Mouse (Mus musculus) heart, embryonic 12.5 days (tissue): ENCODE measurements around the gene Inhbb. TPM values are rescaled to one million over a fixed set of nuclear protein-coding genes. Genes with fewer than 3 reads are reported as not detected.

Source experiments
- ATAC-seq: fragments of 200-750 bp; cut with Nextera tagmentation; 2 replicates; pipeline ENCODE4 v1.8.0; 2017; ENCODE audit warnings: moderate TSS enrichment, moderate library complexity; ENCODE audit not compliant: insufficient number of reproducible peaks, low FRiP score
- H3K27ac ChIP-seq: fragments of 300-500 bp; sonication (generic); 2 replicates; pipeline ENCODE4 v1.5.1; 2016; ENCODE audit warnings: mild to moderate bottlenecking, moderate library complexity; ENCODE audit not compliant: poor library complexity, severe bottlenecking
- H3K27me3 ChIP-seq: fragments of 300-500 bp; sonication (generic); replicated peaks from 2 replicates; pipeline ENCODE4 v1.6.1; 2016; ENCODE audit warnings: mild to moderate bottlenecking, moderate library complexity
- H3K36me3 ChIP-seq: fragments of 300-500 bp; sonication (generic); 2 replicates; pipeline ENCODE4 v1.6.1; 2016; ENCODE audit warnings: mild to moderate bottlenecking, moderate library complexity
- H3K4me1 ChIP-seq: fragments of 300-500 bp; sonication (generic); replicated peaks from 2 replicates; pipeline ENCODE4 v1.6.1; 2016; ENCODE audit warnings: mild to moderate bottlenecking
- H3K4me2 ChIP-seq: fragments of 300-500 bp; sonication (generic); 2 replicates; pipeline ENCODE4 v1.6.1; 2016; ENCODE audit warnings: mild to moderate bottlenecking, moderate library complexity
- H3K4me3 ChIP-seq: fragments of 300-500 bp; sonication (generic); 2 replicates; pipeline ENCODE4 v1.5.1; 2016; ENCODE audit warnings: mild to moderate bottlenecking
- H3K9ac ChIP-seq: fragments of 300-500 bp; sonication (generic); 2 replicates; pipeline ENCODE4 v1.6.1; 2016; ENCODE audit warnings: mild to moderate bottlenecking, moderate library complexity
- H3K9me3 ChIP-seq: fragments of 300-500 bp; sonication (generic); replicated peaks from 2 replicates; pipeline ENCODE4 v1.6.1; 2016; ENCODE audit warnings: mild to moderate bottlenecking, moderate library complexity
- WGBS: fragments of 180-500 bp; shearing (Covaris S2); methylation state at CpG from one replicate; pipeline ENCODE4 v1.1.7; 2016; 5-methylcytosine and 5-hydroxymethylcytosine counted together
- polyA plus RNA-seq: library from polyadenylated mRNA; unstranded; fragments of >200 nt; fragmentation: Nextera tagmentation; extraction: Ambion mirVana; gene quantifications from 2 replicates; pipeline ENCODE4 v1.2.1, GENCODE M21; 2016

The Inhbb gene
- polyA plus RNA-seq, 1 experiment from 2014 or later: 0.26 TPM

GRCm38 (mm10) chr1:119419151-119420105 is 2.6 kb downstream of the Inhbb start:
- Histone ChIP-seq H3K27ac (no peak overlapping the region), H3K9me3 (no peaks in the 10 kb centered on the region), H3K4me2 (peak overlapping the region; percentile 99), H3K36me3 (no peaks in the 10 kb centered on the region), H3K9ac (no peak overlapping the region), H3K27me3 (peaks cover 92% of the 10 kb centered on the region), H3K4me1 (peaks cover 26% of the 10 kb centered on the region), H3K4me3 (peak overlapping the region; percentile 72)
- 5% methylated on average over 29 of the region's 29 CpGs for WGBS
- no peak for ATAC-seq

GRCm38 (mm10) chr1:119417991-119418390 is 4.1 kb downstream of the Inhbb start:
- no peak overlapping the region for H3K27ac ChIP-seq
- 66% methylated on average over 8 of the region's 8 CpGs for WGBS
- H3K4me2 ChIP-seq: no peak overlapping the region
- H3K9ac ChIP-seq: no peak overlapping the region
- H3K27me3 ChIP-seq: peaks cover 88% of the 10 kb centered on the region
- H3K4me3 ChIP-seq: no peak overlapping the region
- ATAC-seq: no peak
- H3K4me1 ChIP-seq: peaks cover 26% of the 10 kb centered on the region
- no peaks in the 10 kb centered on the region for H3K9me3 ChIP-seq
- H3K36me3 ChIP-seq: no peaks in the 10 kb centered on the region

- ATAC-seq: no peak
- Histone ChIP-seq H3K4me1 (peaks cover 22% of the 10 kb centered on the region), H3K27me3 (peaks cover 88% of the 10 kb centered on the region), H3K9ac (no peak overlapping the region), H3K4me2 (no peak overlapping the region), H3K27ac (no peak overlapping the region), H3K9me3 (no peaks in the 10 kb centered on the region), H3K4me3 (no peak overlapping the region), H3K36me3 (no peaks in the 10 kb centered on the region)
- WGBS: 67% methylated on average over 20 of the region's 20 CpGs
Observed at GRCm38 (mm10) chr1:119417542-119417941, 4.5 kb downstream of the Inhbb start.

GRCm38 (mm10) chr1:119416610-119417009 is 5.4 kb downstream of the Inhbb start:
- Histone ChIP-seq H3K9ac (no peak overlapping the region), H3K27me3 (peaks cover 81% of the 10 kb centered on the region), H3K4me2 (no peak overlapping the region), H3K36me3 (no peaks in the 10 kb centered on the region), H3K9me3 (no peaks in the 10 kb centered on the region), H3K4me1 (peaks cover 18% of the 10 kb centered on the region), H3K4me3 (no peak overlapping the region), H3K27ac (no peak overlapping the region)
- ATAC-seq: no peak
- WGBS: 77% methylated on average over 8 of the region's 8 CpGs

GRCm38 (mm10) chr1:119416177-119416576 is 5.9 kb downstream of the Inhbb start:
- H3K4me1 ChIP-seq: peaks cover 18% of the 10 kb centered on the region
- H3K27me3 ChIP-seq: peaks cover 79% of the 10 kb centered on the region
- H3K4me3 ChIP-seq: no peak overlapping the region
- H3K36me3 ChIP-seq: no peaks in the 10 kb centered on the region
- 64% methylated on average over 7 of the region's 7 CpGs for WGBS
- no peak for ATAC-seq
- H3K9ac ChIP-seq: no peak overlapping the region
- H3K27ac ChIP-seq: no peak overlapping the region
- H3K9me3 ChIP-seq: no peaks in the 10 kb centered on the region
- no peak overlapping the region for H3K4me2 ChIP-seq

GRCm38 (mm10) chr1:119415151-119415550 is 6.9 kb downstream of the Inhbb start:
- Histone ChIP-seq H3K36me3 (no peaks in the 10 kb centered on the region), H3K27me3 (peaks cover 69% of the 10 kb centered on the region), H3K27ac (no peak overlapping the region), H3K4me1 (peaks cover 10% of the 10 kb centered on the region), H3K4me2 (no peak overlapping the region), H3K9me3 (no peaks in the 10 kb centered on the region), H3K4me3 (no peak overlapping the region), H3K9ac (no peak overlapping the region)
- no peak for ATAC-seq
- 82% methylated on average over 8 of the region's 8 CpGs for WGBS

GRCm38 (mm10) chr1:119410661-119411060 is 11.4 kb downstream of the Inhbb start:
- Histone ChIP-seq H3K27ac (no peak overlapping the region), H3K4me2 (no peak overlapping the region), H3K27me3 (peaks cover 26% of the 10 kb centered on the region), H3K36me3 (no peaks in the 10 kb centered on the region), H3K9me3 (no peaks in the 10 kb centered on the region), H3K4me3 (no peak overlapping the region), H3K9ac (no peak overlapping the region), H3K4me1 (peaks cover 5% of the 10 kb centered on the region; the same call in 1 of the 2 replicates)
- no peak for ATAC-seq
- 80% methylated on average over 5 of the region's 5 CpGs for WGBS

GRCm38 (mm10) chr1:119409599-119410168 is 12.4 kb downstream of the Inhbb start:
- H3K27ac ChIP-seq: no peak overlapping the region
- WGBS: 68% methylated on average over 5 of the region's 5 CpGs
- peaks cover 20% of the 10 kb centered on the region; the same call in 1 of the 2 replicates for H3K27me3 ChIP-seq
- H3K9me3 ChIP-seq: no peaks in the 10 kb centered on the region
- no peak overlapping the region for H3K4me2 ChIP-seq
- no peak overlapping the region for H3K9ac ChIP-seq
- peaks cover 7% of the 10 kb centered on the region for H3K4me1 ChIP-seq
- ATAC-seq: no peak
- H3K4me3 ChIP-seq: no peak overlapping the region
- H3K36me3 ChIP-seq: no peaks in the 10 kb centered on the region

- 70% methylated on average over 7 of the region's 7 CpGs for WGBS
- no peaks in the 10 kb centered on the region for H3K9me3 ChIP-seq
- no peak overlapping the region for H3K9ac ChIP-seq
- H3K36me3 ChIP-seq: no peaks in the 10 kb centered on the region
- H3K27me3 ChIP-seq: peaks cover 17% of the 10 kb centered on the region; the same call in 1 of the 2 replicates
- ATAC-seq: no peak
- H3K27ac ChIP-seq: no peak overlapping the region
- no peak overlapping the region for H3K4me2 ChIP-seq
- peaks cover 10% of the 10 kb centered on the region for H3K4me1 ChIP-seq
- no peak overlapping the region for H3K4me3 ChIP-seq
Observed at GRCm38 (mm10) chr1:119409106-119409505, 12.9 kb downstream of the Inhbb start.

- H3K9ac ChIP-seq: no peak overlapping the region
- peaks cover 6% of the 10 kb centered on the region; the same call in 1 of the 2 replicates for H3K27me3 ChIP-seq
- no peak overlapping the region for H3K4me2 ChIP-seq
- H3K27ac ChIP-seq: no peak overlapping the region
- H3K4me3 ChIP-seq: no peak overlapping the region
- 54% methylated on average over 6 of the region's 6 CpGs for WGBS
- H3K36me3 ChIP-seq: no peaks in the 10 kb centered on the region
- H3K9me3 ChIP-seq: no peaks in the 10 kb centered on the region
- H3K4me1 ChIP-seq: peaks cover 10% of the 10 kb centered on the region
- ATAC-seq: no peak
Observed at GRCm38 (mm10) chr1:119407691-119408315, 14.2 kb downstream of the Inhbb start.

- no peaks in the 10 kb centered on the region for H3K27me3 ChIP-seq
- no peak overlapping the region for H3K4me3 ChIP-seq
- H3K4me2 ChIP-seq: no peak overlapping the region
- H3K9me3 ChIP-seq: no peaks in the 10 kb centered on the region
- H3K9ac ChIP-seq: no peak overlapping the region
- ATAC-seq: no peak
- no peaks in the 10 kb centered on the region for H3K36me3 ChIP-seq
- 31% methylated on average over 3 of the region's 3 CpGs for WGBS
- no peak overlapping the region for H3K27ac ChIP-seq
- H3K4me1 ChIP-seq: peaks cover 8% of the 10 kb centered on the region
Observed at GRCm38 (mm10) chr1:119404798-119405197, 17.2 kb downstream of the Inhbb start.
